Mouse (Mus musculus): ENCODE measurements around the gene Rpl24. TPM values are rescaled to one million over a fixed set of nuclear protein-coding genes. Genes with fewer than 3 reads are reported as not detected.

The Rpl24 gene
- polyA plus RNA-seq, 1 experiment from 2014 or later, result 858 TPM

GRCm38 (mm10) chr16:55974256-55974902 lies 8.3 kb downstream of the Rpl24 start:
- H3K36me3 ChIP-seq (ENCODE audit: control insufficient read depth, insufficient read depth, low read length), result peaks cover 36% of the 10 kb centered on the region
- peak overlapping the region; percentile 100 for H3K4me3 ChIP-seq (ENCODE audit: low read length)
- H3K9ac ChIP-seq (ENCODE audit: low read depth, low read length), result peak overlapping the region; percentile 93
- H3K9me3 ChIP-seq (ENCODE audit: control insufficient read depth, low read length), result no peaks in the 10 kb centered on the region
- peak; percentile 94 for ATAC-seq (ENCODE audit: low FRiP score, low TSS enrichment)
- H3K27ac ChIP-seq (ENCODE audit: low read depth, low read length), result peak overlapping the region; percentile 84
- under 1% methylated on average over 47 of the region's 55 CpGs for WGBS
- no peaks in the 10 kb centered on the region for H3K27me3 ChIP-seq (ENCODE audit: control insufficient read depth, insufficient read depth, low read length)
- peak overlapping the region; percentile 80 for H3K4me2 ChIP-seq (replicated peaks; ENCODE audit: low read depth, low read length)
- H3K4me1 ChIP-seq (ENCODE audit: control insufficient read depth, insufficient read depth, low read length), result peaks cover 10% of the 10 kb centered on the region

GRCm38 (mm10) chr16:55974903-55975285 lies 8.8 kb downstream of the Rpl24 start:
- 5% methylated on average over 14 of the region's 14 CpGs for WGBS
- ATAC-seq (ENCODE audit: low FRiP score, low TSS enrichment), result no peak
- peaks cover 10% of the 10 kb centered on the region for H3K4me1 ChIP-seq (ENCODE audit: control insufficient read depth, insufficient read depth, low read length)
- H3K9me3 ChIP-seq (ENCODE audit: control insufficient read depth, low read length), result no peaks in the 10 kb centered on the region
- peak overlapping the region; percentile 10; the same call in 1 of the 2 replicates for H3K27ac ChIP-seq (ENCODE audit: low read depth, low read length)
- H3K4me3 ChIP-seq (ENCODE audit: low read length), result peak overlapping the region; percentile 100
- peaks cover 31% of the 10 kb centered on the region for H3K36me3 ChIP-seq (ENCODE audit: control insufficient read depth, insufficient read depth, low read length)
- H3K4me2 ChIP-seq (replicated peaks; ENCODE audit: low read depth, low read length), result peak overlapping the region; percentile 80
- H3K27me3 ChIP-seq (ENCODE audit: control insufficient read depth, insufficient read depth, low read length), result no peaks in the 10 kb centered on the region
- H3K9ac ChIP-seq (ENCODE audit: low read depth, low read length), result peak overlapping the region; percentile 93

- no peak overlapping the region for H3K4me2 ChIP-seq (replicated peaks; ENCODE audit: low read depth, low read length)
- 91% methylated on average over 3 of the region's 3 CpGs for WGBS
- no peaks in the 10 kb centered on the region for H3K9me3 ChIP-seq (ENCODE audit: control insufficient read depth, low read length)
- H3K4me1 ChIP-seq (ENCODE audit: control insufficient read depth, insufficient read depth, low read length), result no peaks in the 10 kb centered on the region
- no peak overlapping the region for H3K4me3 ChIP-seq (ENCODE audit: low read length)
- ATAC-seq (ENCODE audit: low FRiP score, low TSS enrichment), result no peak
- H3K27me3 ChIP-seq (ENCODE audit: control insufficient read depth, insufficient read depth, low read length), result no peaks in the 10 kb centered on the region
- peaks cover 33% of the 10 kb centered on the region for H3K36me3 ChIP-seq (ENCODE audit: control insufficient read depth, insufficient read depth, low read length)
- no peak overlapping the region for H3K9ac ChIP-seq (ENCODE audit: low read depth, low read length)
- H3K27ac ChIP-seq (ENCODE audit: low read depth, low read length), result no peak overlapping the region
Observed at GRCm38 (mm10) chr16:55986001-55986400, 19.9 kb downstream of the Rpl24 start.

- Histone ChIP-seq H3K27ac (ENCODE audit: low read depth, low read length) (no peak overlapping the region), H3K4me3 (ENCODE audit: low read length) (no peak overlapping the region), H3K4me2 (replicated peaks; ENCODE audit: low read depth, low read length) (no peak overlapping the region), H3K36me3 (ENCODE audit: control insufficient read depth, insufficient read depth, low read length) (peaks cover 40% of the 10 kb centered on the region), H3K9ac (ENCODE audit: low read depth, low read length) (no peak overlapping the region), H3K9me3 (ENCODE audit: control insufficient read depth, low read length) (no peaks in the 10 kb centered on the region), H3K4me1 (ENCODE audit: control insufficient read depth, insufficient read depth, low read length) (no peaks in the 10 kb centered on the region), H3K27me3 (ENCODE audit: control insufficient read depth, insufficient read depth, low read length) (no peaks in the 10 kb centered on the region)
- 90% methylated on average over 4 of the region's 4 CpGs for WGBS
- no peak for ATAC-seq (ENCODE audit: low FRiP score, low TSS enrichment)
Observed at GRCm38 (mm10) chr16:55990311-55990710, 24.2 kb downstream of the Rpl24 start.

- H3K27me3 ChIP-seq (ENCODE audit: control insufficient read depth, insufficient read depth, low read length), result no peaks in the 10 kb centered on the region
- H3K36me3 ChIP-seq (ENCODE audit: control insufficient read depth, insufficient read depth, low read length), result peaks cover 52% of the 10 kb centered on the region
- no peak overlapping the region for H3K27ac ChIP-seq (ENCODE audit: low read depth, low read length)
- H3K4me3 ChIP-seq (ENCODE audit: low read length), result no peak overlapping the region
- no peak overlapping the region for H3K9ac ChIP-seq (ENCODE audit: low read depth, low read length)
- no peak overlapping the region for H3K4me2 ChIP-seq (replicated peaks; ENCODE audit: low read depth, low read length)
- H3K4me1 ChIP-seq (ENCODE audit: control insufficient read depth, insufficient read depth, low read length), result no peaks in the 10 kb centered on the region
- no peaks in the 10 kb centered on the region for H3K9me3 ChIP-seq (ENCODE audit: control insufficient read depth, low read length)
- 93% methylated on average over 2 of the region's 2 CpGs for WGBS
- ATAC-seq (ENCODE audit: low FRiP score, low TSS enrichment), result no peak
Observed at GRCm38 (mm10) chr16:55994235-55994634, 28.2 kb downstream of the Rpl24 start.

DNA sequence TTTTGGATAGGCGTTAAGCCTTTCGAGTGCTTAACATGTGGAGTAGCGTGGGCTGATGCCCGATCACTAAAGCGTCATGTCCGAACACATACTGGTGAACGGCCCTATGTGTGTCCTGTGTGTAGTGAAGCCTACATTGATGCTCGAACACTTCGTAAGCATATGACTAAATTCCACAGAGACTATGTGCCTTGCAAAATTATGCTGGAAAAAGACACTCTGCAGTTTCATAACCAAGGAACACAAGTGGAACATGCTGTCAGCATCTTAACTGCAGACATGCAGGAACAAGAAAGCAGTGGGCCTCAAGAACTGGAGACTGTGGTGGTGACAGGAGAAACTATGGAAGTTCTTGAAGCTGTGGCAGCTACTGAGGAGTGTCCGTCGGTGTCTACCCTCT lies 40.7 kb downstream of the Rpl24 start:
- H3K9ac ChIP-seq (ENCODE audit: low read depth, low read length), result no peak overlapping the region
- H3K27me3 ChIP-seq (ENCODE audit: control insufficient read depth, insufficient read depth, low read length), result no peaks in the 10 kb centered on the region
- H3K9me3 ChIP-seq (ENCODE audit: control insufficient read depth, low read length), result no peaks in the 10 kb centered on the region
- 93% methylated on average over 11 of the region's 11 CpGs for WGBS
- H3K4me3 ChIP-seq (ENCODE audit: low read length), result no peak overlapping the region
- no peak overlapping the region for H3K27ac ChIP-seq (ENCODE audit: low read depth, low read length)
- H3K4me2 ChIP-seq (replicated peaks; ENCODE audit: low read depth, low read length), result no peak overlapping the region
- ATAC-seq (ENCODE audit: low FRiP score, low TSS enrichment), result no peak
- no peaks in the 10 kb centered on the region for H3K4me1 ChIP-seq (ENCODE audit: control insufficient read depth, insufficient read depth, low read length)
- peaks cover 51% of the 10 kb centered on the region for H3K36me3 ChIP-seq (ENCODE audit: control insufficient read depth, insufficient read depth, low read length)

DNA sequence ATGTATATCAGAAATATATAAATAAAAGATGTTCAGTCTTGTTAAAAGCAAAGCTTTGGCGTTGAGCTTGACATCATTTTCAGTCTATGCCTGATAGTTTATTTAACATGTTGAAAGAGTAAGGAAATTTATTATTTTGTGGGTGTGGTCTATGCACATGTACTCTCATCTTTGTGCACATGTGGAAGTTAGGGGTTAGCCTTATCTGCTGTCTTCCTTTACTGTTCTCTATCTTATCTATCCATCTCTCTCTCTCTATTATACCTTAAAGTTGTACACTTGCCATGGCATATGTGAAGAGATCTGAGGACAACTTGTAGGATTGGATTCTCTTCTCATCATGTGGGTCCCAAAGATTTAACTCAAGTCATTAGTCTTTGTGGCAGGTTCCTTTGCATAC lies 42.8 kb downstream of the Rpl24 start:
- Histone ChIP-seq H3K4me1 (ENCODE audit: control insufficient read depth, insufficient read depth, low read length) (no peaks in the 10 kb centered on the region), H3K9ac (ENCODE audit: low read depth, low read length) (no peak overlapping the region), H3K27ac (ENCODE audit: low read depth, low read length) (no peak overlapping the region), H3K27me3 (ENCODE audit: control insufficient read depth, insufficient read depth, low read length) (no peaks in the 10 kb centered on the region), H3K4me3 (ENCODE audit: low read length) (no peak overlapping the region), H3K9me3 (ENCODE audit: control insufficient read depth, low read length) (no peaks in the 10 kb centered on the region), H3K36me3 (ENCODE audit: control insufficient read depth, insufficient read depth, low read length) (peaks cover 42% of the 10 kb centered on the region), H3K4me2 (replicated peaks; ENCODE audit: low read depth, low read length) (no peak overlapping the region)
- ATAC-seq (ENCODE audit: low FRiP score, low TSS enrichment), result no peak
- 88% methylated on average over 1 of the region's 1 CpGs for WGBS

- H3K4me3 ChIP-seq (ENCODE audit: low read length), result no peak overlapping the region
- H3K27me3 ChIP-seq (ENCODE audit: control insufficient read depth, insufficient read depth, low read length), result no peaks in the 10 kb centered on the region
- H3K36me3 ChIP-seq (ENCODE audit: control insufficient read depth, insufficient read depth, low read length), result peaks cover 31% of the 10 kb centered on the region
- no peak overlapping the region for H3K4me2 ChIP-seq (replicated peaks; ENCODE audit: low read depth, low read length)
- no peaks in the 10 kb centered on the region for H3K4me1 ChIP-seq (ENCODE audit: control insufficient read depth, insufficient read depth, low read length)
- no peak overlapping the region for H3K27ac ChIP-seq (ENCODE audit: low read depth, low read length)
- H3K9me3 ChIP-seq (ENCODE audit: control insufficient read depth, low read length), result no peaks in the 10 kb centered on the region
- H3K9ac ChIP-seq (ENCODE audit: low read depth, low read length), result no peak overlapping the region
- WGBS, result 84% methylated on average over 10 of the region's 10 CpGs
- ATAC-seq (ENCODE audit: low FRiP score, low TSS enrichment), result peak; percentile 68
Observed at GRCm38 (mm10) chr16:56012789-56013743, 47.0 kb downstream of the Rpl24 start.

GRCm38 (mm10) chr16:56014076-56014475 lies 48.0 kb downstream of the Rpl24 start:
- no peak overlapping the region for H3K4me3 ChIP-seq (ENCODE audit: low read length)
- no peaks in the 10 kb centered on the region for H3K4me1 ChIP-seq (ENCODE audit: control insufficient read depth, insufficient read depth, low read length)
- H3K27ac ChIP-seq (ENCODE audit: low read depth, low read length), result no peak overlapping the region
- H3K9me3 ChIP-seq (ENCODE audit: control insufficient read depth, low read length), result no peaks in the 10 kb centered on the region
- 71% methylated on average over 7 of the region's 7 CpGs for WGBS
- H3K9ac ChIP-seq (ENCODE audit: low read depth, low read length), result no peak overlapping the region
- no peaks in the 10 kb centered on the region for H3K27me3 ChIP-seq (ENCODE audit: control insufficient read depth, insufficient read depth, low read length)
- peaks cover 38% of the 10 kb centered on the region for H3K36me3 ChIP-seq (ENCODE audit: control insufficient read depth, insufficient read depth, low read length)
- no peak overlapping the region for H3K4me2 ChIP-seq (replicated peaks; ENCODE audit: low read depth, low read length)
- ATAC-seq (ENCODE audit: low FRiP score, low TSS enrichment), result no peak
